Mouse (Mus musculus) forebrain, embryonic 12.5 days (tissue): ENCODE results near the gene Rmnd5a. TPM values are rescaled to one million over a fixed set of nuclear protein-coding genes. Genes with fewer than 3 reads are reported as not detected.

ENCODE experiments used
- ATAC-seq: fragments of 200-750 bp; cut with Nextera tagmentation; 2 replicates; pipeline ENCODE4 v1.8.0; 2017; ENCODE audit warnings: moderate TSS enrichment; ENCODE audit not compliant: low FRiP score
- H3K27ac ChIP-seq: fragments of 300-500 bp; sonication (generic); 2 replicates; pipeline ENCODE4 v1.5.1; 2016; ENCODE audit warnings: mild to moderate bottlenecking
- H3K27me3 ChIP-seq: fragments of 300-500 bp; sonication (generic); 2 replicates; pipeline ENCODE4 v1.6.1; 2016; ENCODE audit warnings: mild to moderate bottlenecking
- H3K36me3 ChIP-seq: fragments of 300-500 bp; sonication (generic); replicated peaks from 2 replicates; pipeline ENCODE4 v1.6.1; 2016; ENCODE audit warnings: mild to moderate bottlenecking
- H3K4me1 ChIP-seq: fragments of 300-500 bp; sonication (generic); 2 replicates; pipeline ENCODE4 v1.6.1; 2016
- H3K4me2 ChIP-seq: fragments of 300-500 bp; sonication (generic); 2 replicates; pipeline ENCODE4 v1.6.1; 2016; ENCODE audit warnings: mild to moderate bottlenecking, moderate library complexity
- H3K4me3 ChIP-seq: fragments of 300-500 bp; sonication (generic); replicated peaks from 2 replicates; pipeline ENCODE4 v1.5.1; 2016; ENCODE audit warnings: mild to moderate bottlenecking
- H3K9ac ChIP-seq: fragments of 300-500 bp; sonication (generic); 2 replicates; pipeline ENCODE4 v1.6.1; 2016; ENCODE audit warnings: mild to moderate bottlenecking
- H3K9me3 ChIP-seq: fragments of 300-500 bp; sonication (generic); 2 replicates; pipeline ENCODE4 v1.6.1; 2016
- WGBS: fragments of 180-500 bp; shearing (Covaris S2); methylation state at CpG from one replicate; pipeline ENCODE4 v1.1.7; 2016; 5-methylcytosine and 5-hydroxymethylcytosine counted together
- polyA plus RNA-seq: library from polyadenylated mRNA; unstranded; fragments of >200 nt; fragmentation: Nextera tagmentation; extraction: Ambion mirVana; gene quantifications from 2 replicates; pipeline ENCODE4 v1.2.1, GENCODE M21; 2016

Gene Rmnd5a
- polyA plus RNA-seq, 1 experiment from 2014 or later: 13.8 TPM

DNA sequence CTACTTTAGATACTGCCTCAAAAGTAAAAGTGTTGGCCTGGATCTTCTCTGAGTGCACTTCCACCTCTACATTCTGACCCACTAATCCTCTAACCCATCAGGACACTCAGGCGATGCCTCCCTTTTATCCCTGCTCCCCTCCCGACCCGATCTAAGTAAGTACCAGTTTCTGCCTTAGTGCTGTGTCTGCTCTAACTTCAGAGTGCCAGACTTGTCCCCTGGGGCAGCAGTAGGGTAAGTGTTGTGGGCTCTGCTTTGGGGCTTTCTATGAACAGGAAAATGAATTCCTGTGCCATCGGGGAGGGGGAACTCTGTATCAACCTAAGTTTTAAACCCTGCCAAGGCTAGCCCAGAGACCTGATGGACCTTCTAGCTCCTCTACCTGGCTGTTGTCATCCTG, 80.2 kb downstream of the Rmnd5a start:
- 76% methylated on average over 4 of the region's 4 CpGs for WGBS
- H3K4me2 ChIP-seq: no peak overlapping the region
- no peak overlapping the region for H3K4me3 ChIP-seq

DNA sequence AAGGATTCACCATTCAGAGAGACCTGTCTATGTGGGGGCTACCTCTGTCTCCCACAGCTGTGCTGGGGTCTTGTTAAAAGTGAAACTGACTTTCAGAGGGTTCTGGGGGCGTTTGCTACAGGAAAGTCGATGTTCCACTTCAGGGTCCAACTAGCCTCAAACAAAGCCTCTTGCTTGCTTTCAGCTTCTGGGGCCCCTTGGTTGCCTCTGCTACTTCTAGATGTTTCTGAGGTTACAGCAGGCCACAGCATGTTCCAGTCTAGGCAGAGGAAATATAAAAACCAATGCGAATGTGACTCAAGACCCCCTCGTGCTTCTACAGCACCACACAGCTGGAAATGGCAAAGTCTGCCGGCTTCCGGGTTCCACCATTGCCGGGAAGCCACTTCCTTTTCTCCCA, 82.9 kb downstream of the Rmnd5a start:
- H3K9me3 ChIP-seq: no peaks in the 10 kb centered on the region
- no peak overlapping the region for H3K4me2 ChIP-seq
- no peaks in the 10 kb centered on the region for H3K27me3 ChIP-seq
- H3K4me1 ChIP-seq: no peaks in the 10 kb centered on the region
- no peak for ATAC-seq
- H3K9ac ChIP-seq: no peak overlapping the region
- H3K36me3 ChIP-seq: no peaks in the 10 kb centered on the region
- H3K4me3 ChIP-seq: no peak overlapping the region
- no peak overlapping the region for H3K27ac ChIP-seq
- WGBS: 89% methylated on average over 7 of the region's 7 CpGs

More for the DNA sequence above, 80.2 kb downstream of the Rmnd5a start:
- no peak for ATAC-seq
- H3K27ac ChIP-seq: no peak overlapping the region
- H3K9ac ChIP-seq: no peak overlapping the region
- no peaks in the 10 kb centered on the region for H3K27me3 ChIP-seq
- H3K36me3 ChIP-seq: no peaks in the 10 kb centered on the region
- H3K4me1 ChIP-seq: no peaks in the 10 kb centered on the region
- H3K9me3 ChIP-seq: no peaks in the 10 kb centered on the region

DNA sequence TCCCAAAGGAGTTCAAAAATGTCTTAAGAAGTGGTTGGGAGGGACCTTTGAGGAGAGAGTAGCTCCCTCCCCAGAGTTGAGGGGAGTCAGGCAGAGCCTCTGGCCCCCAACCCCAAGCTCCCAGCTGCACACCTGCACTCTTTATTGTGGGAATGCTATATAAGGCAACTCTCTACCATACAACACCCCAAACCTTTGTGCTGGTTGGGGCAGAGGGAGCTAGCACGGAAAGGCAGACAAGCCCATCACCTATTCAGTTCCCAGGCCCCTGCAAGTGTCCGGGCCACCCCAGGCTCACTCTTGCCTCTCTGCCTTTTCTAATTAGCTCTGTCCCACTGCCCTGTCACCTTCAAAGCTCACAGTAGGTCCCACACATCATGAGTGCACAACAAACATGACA, 86.7 kb downstream of the Rmnd5a start:
- no peaks in the 10 kb centered on the region for H3K27me3 ChIP-seq
- no peaks in the 10 kb centered on the region for H3K4me1 ChIP-seq
- no peaks in the 10 kb centered on the region for H3K9me3 ChIP-seq
- H3K36me3 ChIP-seq: no peaks in the 10 kb centered on the region
- H3K4me2 ChIP-seq: no peak overlapping the region
- H3K4me3 ChIP-seq: no peak overlapping the region
- H3K27ac ChIP-seq: no peak overlapping the region
- H3K9ac ChIP-seq: no peak overlapping the region
- no peak for ATAC-seq
- 85% methylated on average over 2 of the region's 2 CpGs for WGBS

DNA sequence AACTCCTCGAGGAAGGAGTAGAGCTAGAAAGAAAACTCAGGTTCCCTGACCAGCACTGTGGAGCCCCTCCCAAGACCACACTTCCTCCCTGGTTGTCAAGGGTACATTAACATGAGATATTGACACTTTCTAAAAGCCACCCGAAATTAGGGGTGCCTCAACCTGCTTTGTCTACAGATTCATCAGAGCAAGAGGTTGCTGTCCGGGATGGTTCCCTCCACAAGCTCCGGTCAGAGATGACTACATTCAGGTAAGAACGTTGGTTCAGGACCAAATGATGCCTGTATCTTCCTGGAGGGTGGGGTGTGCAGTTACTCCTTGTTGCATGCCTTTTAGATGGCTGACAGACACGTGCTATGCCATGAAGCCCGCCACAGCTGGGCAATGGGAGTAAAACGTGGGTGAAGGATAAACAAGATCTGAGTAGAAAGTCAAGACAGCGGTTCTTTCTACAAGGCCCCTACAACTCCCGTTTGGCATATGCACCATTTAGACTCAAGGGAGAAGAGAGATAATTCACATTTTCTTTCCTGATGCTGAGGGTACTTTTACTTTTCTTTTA, 87.5 kb downstream of the Rmnd5a start:
- Histone ChIP-seq H3K9me3 (peaks cover under 1% of the 10 kb centered on the region; the same call in 1 of the 2 replicates), H3K9ac (no peak overlapping the region), H3K4me3 (no peak overlapping the region), H3K27ac (no peak overlapping the region), H3K4me2 (no peak overlapping the region), H3K27me3 (no peaks in the 10 kb centered on the region), H3K4me1 (no peaks in the 10 kb centered on the region), H3K36me3 (no peaks in the 10 kb centered on the region)
- 84% methylated on average over 10 of the region's 10 CpGs for WGBS
- ATAC-seq: no peak

DNA sequence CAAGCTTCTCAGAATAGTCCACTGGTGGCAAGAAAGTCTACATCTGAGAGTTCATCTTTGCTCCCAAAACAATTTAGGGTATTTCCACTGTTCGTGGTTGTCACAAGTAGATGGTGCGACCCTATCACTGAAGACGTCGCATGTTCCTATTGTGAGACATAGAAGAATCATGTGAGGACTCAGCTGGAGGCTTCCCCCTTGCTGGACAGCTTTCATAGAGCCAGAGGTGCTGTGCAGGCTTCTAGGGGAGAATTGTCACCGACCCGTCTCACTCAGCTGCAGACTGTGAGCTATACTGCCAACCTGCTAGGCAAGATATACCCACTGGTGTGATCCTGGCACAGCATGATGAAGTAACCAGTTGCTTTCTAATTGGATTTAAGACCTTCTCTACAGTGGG, 88.2 kb downstream of the Rmnd5a start:
- ATAC-seq: no peak
- no peak overlapping the region for H3K4me2 ChIP-seq
- 93% methylated on average over 6 of the region's 6 CpGs for WGBS

DNA sequence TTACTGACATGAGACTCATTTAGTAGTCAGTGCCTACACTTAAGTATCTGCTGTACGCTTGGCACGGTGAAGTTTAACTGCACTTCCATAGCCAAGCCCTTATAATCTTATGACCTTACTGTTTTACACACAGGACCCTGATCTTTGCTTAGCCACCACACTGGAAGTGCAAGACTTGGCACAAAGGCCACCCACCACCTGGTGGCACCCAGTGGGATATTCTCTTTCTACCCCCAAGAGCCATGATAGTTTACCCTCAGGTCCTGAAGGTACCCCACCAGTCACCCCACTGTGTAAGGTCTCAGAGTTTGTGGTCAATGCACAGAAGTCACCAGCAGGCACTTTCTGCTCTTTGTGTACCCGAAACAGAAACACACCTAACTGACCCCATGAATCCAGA, 89.2 kb downstream of the Rmnd5a start:
- no peak overlapping the region for H3K27ac ChIP-seq
- no peaks in the 10 kb centered on the region for H3K36me3 ChIP-seq
- WGBS: 91% methylated on average over 3 of the region's 3 CpGs
- peaks cover 3% of the 10 kb centered on the region; the same call in 1 of the 2 replicates for H3K9me3 ChIP-seq
- no peak overlapping the region for H3K4me2 ChIP-seq
- H3K27me3 ChIP-seq: no peaks in the 10 kb centered on the region
- no peak for ATAC-seq
- H3K9ac ChIP-seq: no peak overlapping the region
- no peak overlapping the region for H3K4me3 ChIP-seq
- no peaks in the 10 kb centered on the region for H3K4me1 ChIP-seq

More for the DNA sequence above, 88.2 kb downstream of the Rmnd5a start:
- no peaks in the 10 kb centered on the region for H3K4me1 ChIP-seq
- H3K27ac ChIP-seq: no peak overlapping the region
- H3K4me3 ChIP-seq: no peak overlapping the region
- H3K36me3 ChIP-seq: no peaks in the 10 kb centered on the region
- H3K9ac ChIP-seq: no peak overlapping the region
- peaks cover 3% of the 10 kb centered on the region; the same call in 1 of the 2 replicates for H3K9me3 ChIP-seq
- no peaks in the 10 kb centered on the region for H3K27me3 ChIP-seq

DNA sequence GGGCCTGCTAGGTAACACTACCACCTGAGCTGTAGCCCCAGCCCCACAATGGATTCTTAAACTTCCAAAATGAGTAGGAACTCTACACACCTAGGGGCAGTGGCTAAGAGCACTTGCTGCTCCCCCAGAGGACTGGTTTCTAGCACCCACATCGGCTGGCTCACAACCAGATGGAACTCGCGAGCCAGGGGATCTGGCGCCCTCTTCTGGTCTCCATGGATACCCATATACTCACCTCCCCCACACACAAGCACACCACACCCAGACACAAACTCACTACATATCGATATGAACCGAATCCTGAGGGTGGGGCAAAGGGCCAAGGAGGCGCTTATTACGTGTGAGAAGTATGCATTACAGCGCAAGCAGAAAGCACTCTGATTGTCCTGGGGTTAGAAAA, 92.4 kb downstream of the Rmnd5a start:
- peaks cover 3% of the 10 kb centered on the region; the same call in 1 of the 2 replicates for H3K9me3 ChIP-seq
- no peak overlapping the region for H3K4me3 ChIP-seq
- ATAC-seq: no peak
- no peak overlapping the region for H3K27ac ChIP-seq
- no peak overlapping the region for H3K4me2 ChIP-seq
- 96% methylated on average over 9 of the region's 9 CpGs for WGBS
- H3K27me3 ChIP-seq: no peaks in the 10 kb centered on the region
- H3K4me1 ChIP-seq: no peaks in the 10 kb centered on the region
- no peak overlapping the region for H3K9ac ChIP-seq
- H3K36me3 ChIP-seq: no peaks in the 10 kb centered on the region

DNA sequence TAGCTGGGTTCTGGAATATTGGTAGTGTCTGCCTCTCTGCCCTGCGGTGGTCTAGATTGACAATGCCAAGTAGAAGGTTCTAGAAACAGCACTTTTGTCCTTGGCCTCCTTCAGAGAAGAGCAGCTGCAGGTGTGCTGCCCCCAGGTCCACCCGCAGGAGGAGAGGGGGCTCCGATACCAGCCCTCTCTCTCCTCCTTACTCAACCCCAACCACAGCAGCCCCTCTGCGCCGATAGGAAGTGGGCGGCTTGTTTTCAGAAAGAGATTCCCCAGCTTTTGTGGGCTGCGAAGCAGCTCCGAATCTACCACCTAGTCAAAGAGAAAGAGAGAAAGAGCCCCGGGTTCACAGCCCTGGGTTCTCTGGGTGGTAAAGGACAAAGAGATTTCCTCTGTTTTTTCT, 99.3 kb downstream of the Rmnd5a start:
- Histone ChIP-seq H3K4me3 (no peak overlapping the region), H3K27me3 (no peaks in the 10 kb centered on the region), H3K27ac (no peak overlapping the region), H3K4me1 (no peaks in the 10 kb centered on the region), H3K9ac (no peak overlapping the region), H3K9me3 (no peaks in the 10 kb centered on the region), H3K36me3 (no peaks in the 10 kb centered on the region), H3K4me2 (no peak overlapping the region)
- 88% methylated on average over 9 of the region's 9 CpGs for WGBS
- no peak for ATAC-seq

DNA sequence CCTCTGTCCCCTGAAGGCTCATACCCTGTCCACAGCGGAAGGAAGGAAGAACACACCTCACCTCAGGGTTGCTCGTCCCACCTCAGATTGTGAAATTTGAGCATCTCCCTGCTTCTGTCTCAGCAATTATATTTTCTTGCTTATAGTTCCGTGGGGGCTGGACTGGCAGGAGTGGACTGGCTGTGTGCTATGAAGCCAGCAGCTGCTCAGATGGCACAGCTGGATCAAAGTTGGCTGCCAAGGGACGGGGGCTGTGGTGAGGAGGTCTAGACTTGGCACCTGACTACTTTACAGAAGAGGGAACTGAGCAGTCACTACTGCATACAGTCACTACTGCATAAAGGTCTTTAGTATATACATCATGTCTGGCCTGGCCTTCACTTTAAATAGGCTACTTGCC, 101.1 kb downstream of the Rmnd5a start:
- no peak overlapping the region for H3K4me2 ChIP-seq
- no peak overlapping the region for H3K4me3 ChIP-seq
- no peaks in the 10 kb centered on the region for H3K4me1 ChIP-seq
- H3K9ac ChIP-seq: no peak overlapping the region
- no peak for ATAC-seq
- 89% methylated on average over 4 of the region's 4 CpGs for WGBS
- no peaks in the 10 kb centered on the region for H3K27me3 ChIP-seq
- H3K36me3 ChIP-seq: no peaks in the 10 kb centered on the region
- H3K27ac ChIP-seq: no peak overlapping the region
- H3K9me3 ChIP-seq: no peaks in the 10 kb centered on the region

DNA sequence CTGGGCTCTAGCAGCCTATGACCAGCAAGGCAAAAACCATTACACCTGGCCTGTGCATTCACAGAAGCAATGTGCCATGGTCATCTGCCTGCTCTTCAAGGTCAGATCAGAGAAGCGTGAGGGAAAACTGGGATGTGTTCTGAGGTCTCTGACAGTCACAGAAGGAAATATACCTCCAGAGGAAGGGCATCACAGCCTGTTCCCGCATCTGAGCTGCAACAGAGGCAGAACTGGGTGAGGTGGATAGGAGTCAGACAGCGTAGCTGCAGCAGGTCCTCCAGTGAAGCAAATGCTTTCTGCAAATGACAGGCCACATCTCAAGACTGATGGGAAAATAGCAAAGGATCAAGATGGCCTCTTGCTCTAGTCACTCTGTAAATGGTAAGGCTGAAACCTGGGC, 101.5 kb downstream of the Rmnd5a start:
- Histone ChIP-seq H3K36me3 (no peaks in the 10 kb centered on the region), H3K9me3 (no peaks in the 10 kb centered on the region), H3K27me3 (no peaks in the 10 kb centered on the region), H3K4me2 (no peak overlapping the region), H3K27ac (no peak overlapping the region), H3K4me3 (no peak overlapping the region), H3K4me1 (no peaks in the 10 kb centered on the region), H3K9ac (no peak overlapping the region)
- no peak for ATAC-seq
- WGBS: 84% methylated on average over 3 of the region's 3 CpGs

Other genes with a start within 250 kb of the Rmnd5a start
- not detected in 2 replicates for gene Fabp1, start 240.8 kb downstream of the Rmnd5a start, polyA plus RNA-seq
- 27.3 and 27.9 TPM in 2 replicates for gene Krcc1, start 169.0 kb downstream of the Rmnd5a start, polyA plus RNA-seq
- 0.18 TPM in 2 replicates for gene Smyd1, start 118.4 kb downstream of the Rmnd5a start, polyA plus RNA-seq
- gene Cd8b1, start 117.8 kb downstream of the Rmnd5a start, polyA plus RNA-seq: not detected in 2 replicates
- gene Cd8a, start 67.2 kb downstream of the Rmnd5a start, polyA plus RNA-seq: not detected in 2 replicates
- gene Rnf103, start 53.3 kb upstream of the Rmnd5a start, polyA plus RNA-seq: 19.4 and 22.3 TPM in 2 replicates
- gene Chmp3, start 103.2 kb upstream of the Rmnd5a start, polyA plus RNA-seq: 44.3 and 49.4 TPM in 2 replicates
- 102 TPM in 2 replicates for gene Kdm3a, start 192.4 kb upstream of the Rmnd5a start, polyA plus RNA-seq